Mouse (Mus musculus) retina, embryonic 14.5 days (tissue): ENCODE results near the gene Etfb.
"Not testable (repeated sequence)": the region's sequence is repeated elsewhere in the genome, so short reads cannot be mapped to it uniquely, and the experiment has no call there.

Experiments used
- DNase-seq: peaks from one replicate; pipeline ENCODE4 v3.0.0-alpha.2; 2015; ENCODE audit warnings: low spot score

Gene Etfb

GRCm38 (mm10) chr7:43443917-43444293 lies at the start of gene Etfb, which contains the start of gene Gm45233:
Gene Etfb, plus strand, starts transcription at chr7:43444083.
Gene Gm45233, plus strand, starts transcription at chr7:43444128.
- DNase-seq: peak; percentile 94

GRCm38 (mm10) chr7:43399501-43399900 lies 44.4 kb upstream of the Etfb start:
- no peak for DNase-seq

GRCm38 (mm10) chr7:43402718-43403117 lies 41.2 kb upstream of the Etfb start:
- no peak for DNase-seq

GRCm38 (mm10) chr7:43407573-43407972 lies 36.3 kb upstream of the Etfb start:
- DNase-seq: no peak

GRCm38 (mm10) chr7:43408131-43408553 lies 35.7 kb upstream of the Etfb start, which contains the start of gene Siglecg:
Gene Siglecg, plus strand, starts transcription at chr7:43408204.
- no peak for DNase-seq

GRCm38 (mm10) chr7:43409084-43409483 lies 34.8 kb upstream of the Etfb start:
- DNase-seq: no peak

- not testable (repeated sequence) for DNase-seq
These were observed 32.2 kb upstream of the Etfb start for GRCm38 (mm10) chr7:43411724-43412123.

- DNase-seq: peak; percentile 9
These were observed 26.6 kb upstream of the Etfb start for GRCm38 (mm10) chr7:43417298-43417697.

GRCm38 (mm10) chr7:43422995-43423617 lies 20.8 kb upstream of the Etfb start:
- peak; percentile 92 for DNase-seq

GRCm38 (mm10) chr7:43423991-43424625 lies 19.8 kb upstream of the Etfb start:
- no peak for DNase-seq

GRCm38 (mm10) chr7:43427406-43427805 lies 16.5 kb upstream of the Etfb start, which contains the start of gene Lim2:
Gene Lim2, plus strand, starts transcription at chr7:43427670.
- no peak for DNase-seq

GRCm38 (mm10) chr7:43429500-43429899 lies 14.4 kb upstream of the Etfb start:
- no peak for DNase-seq

GRCm38 (mm10) chr7:43432891-43433290 lies 11.0 kb upstream of the Etfb start:
- no peak for DNase-seq

GRCm38 (mm10) chr7:43434676-43435075 lies 9.2 kb upstream of the Etfb start:
- DNase-seq: no peak

GRCm38 (mm10) chr7:43436341-43437255 lies 7.3 kb upstream of the Etfb start, which contains the start of gene Nkg7:
Gene Nkg7, plus strand, starts transcription at chr7:43437073.
- DNase-seq: no peak

- no peak for DNase-seq
These were observed 5.3 kb upstream of the Etfb start for GRCm38 (mm10) chr7:43438611-43439010.

GRCm38 (mm10) chr7:43440482-43440881 lies 3.4 kb upstream of the Etfb start, which contains the start of gene Cldnd2:
Gene Cldnd2, plus strand, starts transcription at chr7:43440782.
- no peak for DNase-seq

GRCm38 (mm10) chr7:43441071-43441470 lies 2.8 kb upstream of the Etfb start:
- DNase-seq: no peak

- DNase-seq: no peak
These were observed 1.2 kb upstream of the Etfb start for GRCm38 (mm10) chr7:43442684-43443083.

GRCm38 (mm10) chr7:43443126-43443916 lies 562 bp upstream of the Etfb start:
- DNase-seq: peak; percentile 64

GRCm38 (mm10) chr7:43447801-43448200 lies 3.9 kb downstream of the Etfb start:
- DNase-seq: no peak

- DNase-seq: no peak
These were observed 4.4 kb downstream of the Etfb start for GRCm38 (mm10) chr7:43448246-43448645.
